Mouse (Mus musculus) bone marrow, adult 2 months (tissue): ENCODE results near the gene Rabgap1l. TPM values are rescaled to one million over a fixed set of nuclear protein-coding genes. Genes with fewer than 3 reads are reported as not detected.

ENCODE experiments used
- H3K27ac ChIP-seq: fragments of 200-500 bp; 2 replicates; pipeline ENCODE4 v1.5.1; 2012; ENCODE audit warnings: low read depth, mild to moderate bottlenecking, control low read depth, inconsistent platforms, low read length; ENCODE audit not compliant: control insufficient read depth, poor library complexity, insufficient read depth
- H3K4me1 ChIP-seq: fragments of 200-500 bp; 2 replicates; pipeline ENCODE4 v1.6.1; 2011; ENCODE audit warnings: low read length; ENCODE audit not compliant: control insufficient read depth, insufficient read depth
- H3K4me3 ChIP-seq: fragments of 200-500 bp; replicated peaks from 2 replicates; pipeline ENCODE3; 2011; ENCODE audit warnings: mild to moderate bottlenecking, low read depth, low read length, control low read depth; ENCODE audit not compliant: control insufficient read depth
- CTCF ChIP-seq: fragments of 200-500 bp; IDR thresholded peaks from 2 replicates; pipeline ENCODE4 v1.5.1; 2011; ENCODE audit warnings: low read length, control low read depth; ENCODE audit not compliant: control insufficient read depth, insufficient read depth
- POLR2A ChIP-seq: fragments of 200-500 bp; IDR thresholded peaks from 2 replicates; pipeline ENCODE4 v1.6.1; 2011; ENCODE audit warnings: low read depth, mild to moderate bottlenecking, control low read depth, low read length, borderline replicate concordance; ENCODE audit not compliant: control insufficient read depth
- WGBS: fragments of 180-500 bp; shearing (Covaris S2); methylation state at CpG from one replicate; pipeline ENCODE4 v1.1.7; 2018; 5-methylcytosine and 5-hydroxymethylcytosine counted together
- polyA plus RNA-seq: library from polyadenylated mRNA; stranded (reverse); fragments of >200 nt; gene quantifications from 2 replicates; pipeline ENCODE4 v1.2.4, GENCODE M21; 2011; ENCODE audit warnings: low replicate concordance; ENCODE audit not compliant: missing spikeins, insufficient read depth, insufficient read length

The Rabgap1l gene
- polyA plus RNA-seq, 1 experiment = 73.4 TPM

GRCm38 (mm10) chr1:160534571-160535335 lies 258.3 kb downstream of the Rabgap1l start:
- no peaks in the 10 kb centered on the region for H3K4me1 ChIP-seq
- WGBS = 84% methylated on average over 2 of the region's 2 CpGs
- H3K27ac ChIP-seq = no peak overlapping the region
- TF ChIP-seq CTCF (no peak), POLR2A (no peak)
- no peak overlapping the region for H3K4me3 ChIP-seq

DNA sequence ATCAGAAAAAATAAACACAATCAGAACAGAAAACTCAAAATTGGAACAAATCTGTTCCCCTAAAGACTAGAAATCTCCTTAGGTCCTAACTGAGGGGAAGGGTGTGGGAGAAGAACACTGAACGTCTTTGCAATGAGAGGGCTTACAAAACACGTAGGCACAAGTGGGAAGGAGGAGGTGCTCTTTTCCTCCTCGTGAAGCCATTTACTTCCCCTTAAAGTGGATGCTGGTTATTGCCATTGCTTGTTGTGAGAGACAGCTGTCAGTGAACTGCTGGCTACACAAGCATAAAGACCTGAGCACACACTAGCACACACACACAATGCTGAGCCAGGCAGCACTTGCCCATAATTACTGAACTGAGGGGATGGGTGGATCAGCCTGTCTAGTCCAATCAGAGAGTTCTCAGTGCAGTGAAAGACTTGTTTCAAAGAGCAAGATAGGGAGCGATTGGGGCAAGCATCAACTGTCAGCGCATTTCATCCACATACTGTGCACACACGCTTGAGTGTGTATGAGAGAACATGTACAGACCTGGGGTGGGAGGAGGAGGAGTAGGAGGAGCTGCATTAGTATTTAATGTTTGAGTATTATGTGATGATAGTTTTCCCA lies 259.7 kb downstream of the Rabgap1l start:
- TF ChIP-seq POLR2A = no peak
- Histone ChIP-seq H3K4me3 (no peak overlapping the region), H3K27ac (no peak overlapping the region), H3K4me1 (no peaks in the 10 kb centered on the region)
- 58% methylated on average over 6 of the region's 6 CpGs for WGBS

DNA sequence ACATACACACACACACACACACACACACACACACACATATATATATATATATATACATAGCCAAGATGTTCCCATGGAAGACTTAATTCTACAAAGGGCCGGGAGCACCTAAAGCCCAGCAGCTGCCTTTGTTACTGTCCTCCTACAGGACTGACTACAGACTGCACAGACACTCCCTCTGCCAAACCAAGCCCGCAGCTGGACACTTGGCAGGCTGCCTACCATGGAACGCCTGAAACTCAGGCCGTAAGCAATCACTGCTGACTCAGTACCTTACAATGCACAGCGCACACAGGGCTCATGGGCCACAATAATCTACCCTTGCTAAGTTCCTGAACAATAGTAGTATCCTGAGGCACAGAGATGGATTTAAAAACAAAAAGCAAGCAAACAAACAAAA lies 261.6 kb downstream of the Rabgap1l start:
- TF ChIP-seq CTCF (no peak), POLR2A (no peak)
- Histone ChIP-seq H3K4me1 (no peaks in the 10 kb centered on the region), H3K4me3 (no peak overlapping the region), H3K27ac (no peak overlapping the region)
- 83% methylated on average over 5 of the region's 5 CpGs for WGBS

- 80% methylated on average over 3 of the region's 3 CpGs for WGBS
- Histone ChIP-seq H3K4me1 (no peaks in the 10 kb centered on the region), H3K27ac (no peak overlapping the region), H3K4me3 (no peak overlapping the region)
- TF ChIP-seq CTCF (no peak), POLR2A (no peak)
Observed at GRCm38 (mm10) chr1:160521918-160522317, 271.1 kb downstream of the Rabgap1l start.

DNA sequence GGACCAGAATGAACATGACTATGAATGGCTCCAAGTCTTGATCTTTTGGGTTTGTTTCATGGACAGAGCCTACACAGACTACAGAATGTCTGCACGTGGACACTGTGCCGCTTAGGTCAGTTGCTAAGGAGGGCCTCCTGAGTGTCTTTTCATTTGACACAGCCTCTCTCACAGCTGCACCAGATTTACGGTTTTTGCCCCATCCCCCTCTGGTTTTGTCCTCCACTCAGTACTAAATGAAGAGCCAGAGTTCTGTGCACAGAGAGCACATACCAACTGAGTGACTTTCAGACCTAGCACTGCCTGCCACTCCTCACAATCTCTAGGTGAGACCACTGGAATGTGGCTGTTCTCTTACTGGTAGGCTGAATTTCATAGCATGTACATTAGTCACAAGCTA lies 272.3 kb downstream of the Rabgap1l start:
- Histone ChIP-seq H3K4me1 (no peaks in the 10 kb centered on the region), H3K4me3 (no peak overlapping the region), H3K27ac (no peak overlapping the region)
- WGBS = 80% methylated on average over 3 of the region's 3 CpGs
- TF ChIP-seq POLR2A (no peak), CTCF (no peak)

- H3K4me1 ChIP-seq = no peaks in the 10 kb centered on the region
- no peak for TF ChIP-seq CTCF
- no peak for TF ChIP-seq POLR2A
- no peak overlapping the region for H3K27ac ChIP-seq
- 86% methylated on average over 1 of the region's 1 CpGs for WGBS
- no peak overlapping the region for H3K4me3 ChIP-seq
Observed at GRCm38 (mm10) chr1:160519896-160520465, 273.0 kb downstream of the Rabgap1l start.

DNA sequence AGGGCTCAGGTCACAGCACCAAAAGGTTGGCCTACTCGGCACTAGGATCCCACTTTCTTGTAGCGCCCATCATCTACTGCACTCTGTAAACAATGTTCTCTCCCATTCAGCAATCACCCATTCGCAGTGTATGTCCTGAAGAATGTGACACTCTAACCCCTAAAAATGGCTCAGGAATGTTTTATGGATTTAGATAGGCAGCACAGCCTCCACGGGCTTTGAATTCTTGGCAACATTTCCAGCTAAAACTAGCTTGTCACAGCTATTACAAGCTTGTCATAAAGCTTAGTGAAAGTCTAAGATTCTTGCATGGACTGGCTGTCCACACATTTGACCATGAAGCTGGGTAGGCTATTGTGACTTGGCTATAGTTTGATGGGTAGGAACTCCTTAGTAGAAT lies 274.5 kb downstream of the Rabgap1l start:
- no peak overlapping the region for H3K4me3 ChIP-seq
- TF ChIP-seq POLR2A (no peak), CTCF (no peak)
- no peak overlapping the region for H3K27ac ChIP-seq
- 84% methylated on average over 4 of the region's 4 CpGs for WGBS
- H3K4me1 ChIP-seq = no peaks in the 10 kb centered on the region

DNA sequence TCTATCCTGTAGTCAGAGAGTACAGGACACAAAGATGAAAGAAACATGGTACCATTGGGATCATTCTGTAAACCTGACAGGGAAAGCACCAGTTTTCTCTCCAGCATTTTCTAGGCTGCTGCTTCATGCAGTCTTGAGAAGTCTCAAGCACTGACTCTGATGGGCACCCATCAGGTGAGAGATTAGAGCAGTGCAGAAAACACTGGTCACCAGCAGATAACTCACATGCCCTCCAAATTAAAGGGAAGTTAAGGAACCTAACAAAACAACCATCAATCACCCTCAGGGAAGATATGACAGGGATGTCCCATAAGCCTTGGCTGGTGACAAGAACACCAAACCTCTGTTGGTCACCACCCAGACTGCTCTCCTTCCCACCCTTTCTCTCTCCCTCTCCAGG lies 285.2 kb downstream of the Rabgap1l start:
- TF ChIP-seq CTCF (no peak), POLR2A (no peak)

More for the DNA sequence above, 285.2 kb downstream of the Rabgap1l start:
- H3K4me1 ChIP-seq = no peaks in the 10 kb centered on the region
- H3K27ac ChIP-seq = no peak overlapping the region
- no peak overlapping the region for H3K4me3 ChIP-seq
